Mouse (Mus musculus) cerebellum, adult 2 months (tissue): Measurements from ENCODE around the gene Rsrc1. TPM values are rescaled to one million over a fixed set of nuclear protein-coding genes. Genes with fewer than 3 reads are reported as not detected.

ENCODE experiments used
- DNase-seq, 2 experiments: peaks; one replicate each; pipeline ENCODE4 v3.0.0; 2021
- H3K27ac ChIP-seq: fragments of 200-500 bp; 2 replicates; pipeline ENCODE4 v1.5.1; 2012; ENCODE audit warnings: low read length, control low read depth, inconsistent platforms; ENCODE audit not compliant: insufficient read depth
- H3K27me3 ChIP-seq: fragments of 200-500 bp; 2 replicates; pipeline ENCODE4 v1.6.1; 2012; ENCODE audit warnings: inconsistent platforms, mild to moderate bottlenecking, low read length, moderate library complexity; ENCODE audit not compliant: control insufficient read depth, insufficient read depth
- H3K4me1 ChIP-seq: fragments of 200-500 bp; 2 replicates; pipeline ENCODE4 v1.6.1; 2011; ENCODE audit warnings: low read length; ENCODE audit not compliant: control insufficient read depth, insufficient read depth
- H3K4me3 ChIP-seq: fragments of 200-500 bp; replicated peaks from 2 replicates; pipeline ENCODE3; 2011; ENCODE audit warnings: mild to moderate bottlenecking, low read depth, low read length, control low read depth; ENCODE audit not compliant: insufficient read depth
- CTCF ChIP-seq: fragments of 200-500 bp; IDR thresholded peaks from 2 replicates; pipeline ENCODE4 v1.5.1; 2011; ENCODE audit warnings: low read depth, mild to moderate bottlenecking, control low read depth, low read length, moderate library complexity, borderline replicate concordance; ENCODE audit not compliant: insufficient read depth
- POLR2A ChIP-seq: fragments of 200-500 bp; IDR thresholded peaks from 2 replicates; pipeline ENCODE4 v1.6.1; 2011; ENCODE audit warnings: low read length, control low read depth, borderline replicate concordance; ENCODE audit not compliant: insufficient read depth
- WGBS: fragments of 180-500 bp; shearing (Covaris S2); methylation state at CpG from one replicate; pipeline ENCODE4 v1.1.7; 2018; 5-methylcytosine and 5-hydroxymethylcytosine counted together
- polyA plus RNA-seq: library from polyadenylated mRNA; depleted of rRNA; stranded (reverse); fragments of >200 nt; gene quantifications from 2 replicates; pipeline ENCODE4 v1.2.3, GENCODE M21; 2012

Rsrc1 gene
- polyA plus RNA-seq, 1 experiment = 27.0 TPM

DNA sequence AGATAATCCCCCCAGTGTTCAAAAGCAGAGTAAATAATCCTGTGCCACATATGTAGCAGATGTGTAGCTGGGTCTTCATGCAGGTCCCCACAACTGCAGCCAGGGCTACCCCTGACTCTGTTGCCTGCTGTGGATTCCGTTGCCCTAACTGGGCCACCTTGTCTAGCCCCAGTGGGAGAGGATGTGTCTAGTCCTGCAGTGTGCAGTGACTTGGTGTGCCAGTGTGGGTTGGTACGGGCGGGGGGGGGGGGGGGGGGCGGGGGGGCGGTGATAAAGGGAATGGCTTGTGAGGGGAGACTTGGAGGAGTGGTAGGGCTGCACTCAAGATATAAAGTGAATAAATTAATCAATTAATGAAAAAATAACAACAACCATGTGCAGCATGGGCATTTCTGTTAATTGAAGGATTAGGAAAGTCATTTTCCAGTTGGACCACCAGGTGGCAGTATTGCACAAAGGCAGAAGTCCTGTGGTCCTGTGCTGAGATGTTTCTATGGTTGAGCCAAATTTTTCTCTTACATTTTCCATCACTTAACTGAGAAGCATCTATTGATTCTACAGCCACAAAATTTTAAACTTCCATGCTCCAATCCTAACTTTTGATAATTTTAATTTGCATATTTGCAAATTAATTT lies 371.1 kb downstream of the Rsrc1 start:
- Histone ChIP-seq H3K27ac (no peak overlapping the region), H3K4me3 (no peak overlapping the region), H3K27me3 (no peaks in the 10 kb centered on the region), H3K4me1 (no peaks in the 10 kb centered on the region)
- WGBS = 27% methylated on average over 5 of the region's 5 CpGs
- TF ChIP-seq POLR2A (no peak), CTCF (peak; percentile 64; the same call in 1 of the 2 replicates)
- peak; percentile 20 to 38 for DNase-seq

DNA sequence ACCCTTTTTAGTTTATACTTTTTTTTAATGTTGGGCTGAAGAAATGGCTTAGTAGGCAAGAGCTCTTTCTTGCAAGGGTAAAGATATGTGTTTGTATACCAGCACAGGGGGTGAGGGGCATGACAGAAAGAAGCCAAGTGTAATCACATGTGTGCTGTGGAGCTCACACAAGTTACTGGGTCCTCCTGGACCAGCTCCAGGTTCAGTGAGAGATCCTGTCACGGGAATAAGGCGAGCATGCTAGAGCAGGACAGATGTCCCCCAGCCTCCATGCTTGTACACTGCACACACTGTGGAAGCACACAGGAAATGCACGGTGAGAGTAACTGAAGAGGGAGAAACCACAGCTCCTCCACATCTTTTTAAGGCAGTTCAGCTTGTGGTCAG lies 371.6 kb downstream of the Rsrc1 start:
- WGBS = 36% methylated on average over 3 of the region's 3 CpGs
- no peak for DNase-seq
- Histone ChIP-seq H3K4me1 (no peaks in the 10 kb centered on the region), H3K27me3 (no peaks in the 10 kb centered on the region), H3K27ac (no peak overlapping the region), H3K4me3 (no peak overlapping the region)
- no peak for TF ChIP-seq POLR2A
- no peak for TF ChIP-seq CTCF

DNA sequence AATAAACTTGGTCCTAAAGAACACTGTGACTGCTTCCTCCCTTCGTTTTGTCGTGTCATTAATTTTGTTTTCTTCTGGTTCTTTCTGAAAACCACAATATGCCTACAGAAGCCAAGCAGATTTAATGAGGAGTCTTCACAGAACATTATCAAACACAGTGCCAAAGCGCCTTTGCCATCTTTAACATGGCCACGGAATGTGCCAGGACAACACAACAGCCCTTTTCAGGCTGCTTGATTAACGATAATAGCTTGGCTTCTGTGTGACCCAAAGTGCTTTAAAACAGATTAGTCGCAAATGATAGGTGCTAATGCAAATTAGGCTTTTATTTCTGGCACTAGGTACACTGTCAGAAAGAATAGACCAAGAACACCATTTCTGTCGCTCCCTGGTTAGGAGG lies 377.2 kb downstream of the Rsrc1 start:
- no peak for DNase-seq
- no peak overlapping the region for H3K27ac ChIP-seq
- TF ChIP-seq POLR2A (no peak), CTCF (no peak)
- no peak overlapping the region for H3K4me3 ChIP-seq
- H3K27me3 ChIP-seq = no peaks in the 10 kb centered on the region
- WGBS = 67% methylated on average over 7 of the region's 7 CpGs
- H3K4me1 ChIP-seq = no peaks in the 10 kb centered on the region

DNA sequence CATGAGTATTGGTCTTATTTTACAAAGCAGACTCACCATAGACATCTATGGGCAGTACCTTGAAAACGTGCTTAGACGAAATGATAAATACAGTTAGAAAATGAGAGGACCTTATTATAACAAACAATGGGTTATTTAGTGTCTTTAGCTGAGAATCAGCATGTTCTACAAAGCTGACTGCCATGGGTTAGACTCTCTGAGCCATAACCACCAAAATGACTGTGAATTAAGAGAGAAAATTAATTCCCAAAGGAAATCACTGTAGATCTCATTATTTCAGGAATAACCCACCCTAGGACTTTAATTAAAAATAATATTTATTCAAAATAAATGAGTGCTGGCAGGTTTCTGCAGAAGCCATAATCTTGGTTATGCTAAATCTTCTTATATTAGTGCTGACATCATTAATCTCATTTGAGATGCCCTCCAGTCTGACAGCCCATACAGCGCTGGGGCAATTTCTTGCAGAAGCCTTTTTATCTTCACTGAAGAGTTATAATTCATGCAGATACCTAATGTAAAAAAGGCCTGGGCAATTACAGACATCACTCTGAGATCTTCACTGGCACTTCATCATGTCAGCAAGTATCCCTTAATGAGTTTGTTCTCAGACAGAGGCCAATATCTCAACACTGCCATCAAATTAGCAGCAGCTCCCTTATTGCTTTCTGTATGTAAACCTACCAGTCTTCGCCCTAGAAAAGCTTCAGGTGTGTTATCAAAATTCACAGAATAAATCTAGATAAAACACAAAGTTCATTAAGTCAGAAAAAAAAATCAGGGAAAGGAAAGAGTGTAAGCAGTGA lies 385.1 kb downstream of the Rsrc1 start:
- WGBS = 80% methylated on average over 4 of the region's 4 CpGs
- H3K27ac ChIP-seq = no peak overlapping the region
- TF ChIP-seq CTCF = no peak
- no peak for TF ChIP-seq POLR2A

DNA sequence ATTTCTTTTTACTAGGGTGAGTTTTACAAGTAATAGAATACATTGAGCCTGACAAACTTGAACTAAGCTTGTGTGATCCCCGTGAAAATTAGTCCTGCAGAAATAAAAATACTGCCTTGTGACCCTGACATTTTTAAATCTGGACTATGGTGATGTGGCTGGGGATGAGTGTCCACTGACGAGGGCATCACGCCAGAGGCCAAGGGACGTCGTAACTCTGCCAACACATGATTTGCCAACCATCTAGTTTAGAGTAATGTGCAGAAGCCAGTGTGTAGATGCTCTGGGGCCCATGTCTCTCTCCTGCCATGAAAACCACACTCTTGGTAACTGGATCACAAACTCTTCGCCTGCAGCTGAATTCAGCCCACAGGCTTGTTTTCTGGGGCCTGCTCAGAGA lies 386.3 kb downstream of the Rsrc1 start:
- no peaks in the 10 kb centered on the region for H3K27me3 ChIP-seq
- 40% methylated on average over 6 of the region's 6 CpGs for WGBS
- DNase-seq = no peak

More for the DNA sequence above, 385.1 kb downstream of the Rsrc1 start:
- Histone ChIP-seq H3K4me3 (no peak overlapping the region), H3K4me1 (no peaks in the 10 kb centered on the region), H3K27me3 (no peaks in the 10 kb centered on the region)
- no peak for DNase-seq

DNA sequence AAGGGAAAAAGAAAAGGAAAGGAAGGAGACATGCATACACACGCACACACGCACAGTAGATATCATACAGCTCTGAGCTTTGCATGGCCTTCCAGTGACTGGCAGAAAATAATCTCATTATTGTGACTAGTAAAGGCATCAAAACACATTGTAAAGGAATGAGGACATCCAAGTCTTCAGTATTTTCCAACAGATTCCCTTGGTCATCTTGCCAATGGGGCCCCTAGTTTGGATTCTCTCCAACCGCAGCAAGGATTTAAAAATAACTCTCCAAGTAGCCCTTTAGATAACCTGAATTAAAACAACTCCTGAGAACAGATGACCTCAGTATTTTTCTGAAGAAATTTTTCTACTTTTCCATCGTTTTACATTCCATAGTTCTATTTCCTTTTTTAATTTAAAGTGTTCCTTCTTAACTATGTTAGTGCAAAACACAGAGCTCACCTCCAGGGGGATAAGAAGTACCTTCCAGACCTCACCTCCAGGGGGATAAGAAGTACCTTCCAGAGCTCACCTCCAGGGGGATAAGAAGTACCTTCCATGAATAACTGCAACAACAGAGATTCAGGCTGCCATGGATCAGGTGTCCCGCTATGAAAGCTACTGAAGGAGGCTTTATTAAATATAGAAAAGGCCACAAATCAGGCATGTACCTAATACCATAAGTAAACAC lies 388.4 kb downstream of the Rsrc1 start:
- Histone ChIP-seq H3K4me1 (no peaks in the 10 kb centered on the region), H3K4me3 (no peak overlapping the region), H3K27ac (no peak overlapping the region), H3K27me3 (no peaks in the 10 kb centered on the region)
- TF ChIP-seq CTCF (no peak), POLR2A (no peak)
- DNase-seq = no peak
- WGBS = 78% methylated on average over 5 of the region's 5 CpGs

More for the DNA sequence above, 386.3 kb downstream of the Rsrc1 start:
- H3K4me3 ChIP-seq = no peak overlapping the region
- no peaks in the 10 kb centered on the region for H3K4me1 ChIP-seq
- H3K27ac ChIP-seq = no peak overlapping the region
- no peak for TF ChIP-seq CTCF
- no peak for TF ChIP-seq POLR2A

DNA sequence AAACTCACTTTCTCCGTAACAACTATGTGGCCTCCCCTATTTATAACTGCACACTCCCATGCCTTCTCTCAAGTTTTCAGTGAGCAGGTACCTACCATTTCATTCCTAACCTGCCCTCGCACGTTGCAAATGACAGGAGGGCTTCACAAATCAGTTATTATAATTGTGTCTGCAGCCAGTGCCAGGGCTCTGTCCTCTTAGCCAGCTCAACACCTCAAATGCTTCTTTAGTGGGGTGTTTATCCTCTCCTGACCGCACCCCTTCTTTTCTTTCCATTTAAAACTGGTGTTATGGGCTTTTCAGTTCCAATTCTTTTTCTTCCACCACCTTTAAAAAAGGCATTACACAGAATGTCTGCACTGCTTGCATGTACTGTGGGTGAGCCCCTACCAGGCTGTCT lies 391.0 kb downstream of the Rsrc1 start:
- DNase-seq = no peak
- Histone ChIP-seq H3K27ac (no peak overlapping the region), H3K4me1 (no peaks in the 10 kb centered on the region), H3K27me3 (no peaks in the 10 kb centered on the region), H3K4me3 (no peak overlapping the region)
- WGBS = 78% methylated on average over 4 of the region's 4 CpGs
- TF ChIP-seq CTCF = no peak
- TF ChIP-seq POLR2A = no peak
